Mouse (Mus musculus): ENCODE measurements around the gene Msl2.

The Msl2 gene

GRCm38 (mm10) chr9:101074332-101075021, 576 bp downstream of the Msl2 start:
- CTCF ChIA-PET = no interaction called here

GRCm38 (mm10) chr9:101075091-101075581, 1.2 kb downstream of the Msl2 start:
- CTCF ChIA-PET = no interaction called here

DNA sequence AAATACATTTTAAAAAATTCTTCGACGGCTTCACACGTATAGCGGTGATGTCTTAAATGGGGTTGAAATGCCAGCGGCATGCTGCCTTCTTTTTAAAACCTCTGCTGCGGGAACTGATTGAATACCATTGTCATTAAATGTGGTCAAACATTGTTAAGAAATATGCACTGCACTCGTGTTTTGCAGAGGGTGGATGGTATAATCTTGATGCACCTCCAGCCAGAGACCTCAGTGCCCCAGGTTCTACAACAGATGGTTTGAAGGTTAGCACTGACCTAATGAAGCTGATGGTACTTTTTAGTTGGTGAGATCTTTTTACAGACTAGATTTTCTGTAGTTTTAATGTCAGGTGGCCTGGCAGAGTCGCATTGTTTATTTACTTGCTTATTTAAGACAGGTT, 1.8 kb downstream of the Msl2 start:
- CTCF ChIA-PET = interaction anchor here (0.6 kb wide), 1 partner anchor 123 kb away, joined by 6 read pairs; no protein-coding TSS in a partner anchor

DNA sequence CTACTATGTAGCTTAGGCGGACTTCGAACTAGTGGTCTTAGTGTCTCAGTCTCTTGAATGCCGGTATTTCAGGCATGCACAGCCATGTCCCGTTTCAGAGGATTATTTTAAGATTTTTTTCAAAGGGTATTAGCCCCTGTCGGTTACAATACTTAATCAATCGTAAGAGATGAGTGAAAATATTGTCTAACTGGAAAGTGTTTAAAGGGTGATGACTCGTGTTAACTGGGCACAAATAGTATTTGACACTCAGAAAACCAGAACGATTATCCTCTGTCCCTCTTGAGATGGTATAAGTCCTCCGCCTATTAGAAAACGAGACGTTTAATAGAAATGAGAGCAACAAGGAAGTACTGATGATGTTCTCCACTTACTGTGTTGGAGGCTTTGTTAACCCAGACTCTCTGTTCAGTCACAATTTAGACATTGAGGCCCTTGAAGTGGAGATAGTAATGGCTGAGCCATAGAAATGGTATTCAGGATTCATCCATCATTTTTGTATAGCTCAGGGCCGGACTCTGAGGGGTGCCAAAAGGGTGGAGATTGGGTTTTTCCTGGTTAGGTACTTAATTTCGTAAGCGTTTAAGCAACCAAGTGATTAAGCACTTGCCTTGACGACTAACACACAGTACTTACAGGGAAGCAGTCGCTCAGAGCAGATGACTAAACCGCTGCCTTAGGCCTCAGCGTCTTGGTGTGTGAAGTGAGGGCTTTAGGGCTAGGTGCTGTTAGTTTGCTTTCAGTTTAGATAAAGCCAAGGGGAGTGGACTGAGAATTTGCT, 2.4 kb downstream of the Msl2 start:
- CTCF ChIA-PET = interaction anchor here (0.6 kb wide), 1 partner anchor 122 kb away, joined by 6 read pairs; no protein-coding TSS in a partner anchor

DNA sequence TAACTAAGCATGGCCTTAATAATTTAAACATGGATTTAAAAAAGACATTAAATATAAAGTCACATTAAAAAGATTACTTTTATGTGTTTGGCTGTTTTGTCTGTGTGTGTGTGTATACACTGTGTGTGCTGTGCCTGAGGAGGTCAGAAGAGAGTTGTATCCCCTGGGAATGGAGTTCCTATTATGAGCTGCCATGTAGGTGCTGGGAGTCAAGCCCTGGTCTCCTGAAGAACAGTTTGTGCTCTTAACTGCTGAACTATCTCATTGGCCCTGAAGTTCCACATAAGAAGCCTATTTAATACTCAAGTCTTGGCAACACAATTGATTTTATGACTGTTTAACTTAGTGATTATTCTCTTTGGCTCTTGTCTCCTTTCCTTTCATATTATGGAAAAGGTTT, 3.6 kb downstream of the Msl2 start:
- CTCF ChIA-PET = interaction anchor here (0.7 kb wide), 1 partner anchor 17 kb away, joined by 3 read pairs; no protein-coding TSS in a partner anchor

GRCm38 (mm10) chr9:101078579-101078978, 4.7 kb downstream of the Msl2 start:
- CTCF ChIA-PET = no interaction called here

- CTCF ChIA-PET = no interaction called here
Measured at GRCm38 (mm10) chr9:101080046-101080685, 6.3 kb downstream of the Msl2 start.

- CTCF ChIA-PET = no interaction called here
Measured at GRCm38 (mm10) chr9:101083728-101084127, 9.8 kb downstream of the Msl2 start.

DNA sequence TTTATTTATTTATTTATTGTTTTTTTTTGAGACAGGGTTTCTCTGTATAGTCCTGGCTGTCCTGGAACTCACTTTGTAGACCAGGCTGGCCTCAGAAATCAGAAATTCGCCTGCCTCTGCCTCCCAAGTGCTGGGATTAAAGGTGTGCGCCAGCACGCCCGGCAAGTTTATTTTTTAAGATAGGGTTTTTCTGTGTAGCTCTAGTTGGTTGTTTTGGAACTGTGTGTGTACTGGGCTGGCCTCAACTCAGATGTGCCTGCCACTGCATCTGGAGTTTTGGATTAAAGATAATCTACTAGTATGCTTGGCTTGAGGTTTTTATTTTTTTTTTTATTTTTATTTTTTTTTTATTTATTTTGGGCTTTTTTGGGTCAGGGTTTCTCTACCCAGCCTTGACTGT, 21.5 kb downstream of the Msl2 start:
- CTCF ChIA-PET = no interaction called here

GRCm38 (mm10) chr9:101096461-101096860, 22.6 kb downstream of the Msl2 start:
- CTCF ChIA-PET = no interaction called here

GRCm38 (mm10) chr9:101097542-101097941, 23.6 kb downstream of the Msl2 start:
- CTCF ChIA-PET = no interaction called here

DNA sequence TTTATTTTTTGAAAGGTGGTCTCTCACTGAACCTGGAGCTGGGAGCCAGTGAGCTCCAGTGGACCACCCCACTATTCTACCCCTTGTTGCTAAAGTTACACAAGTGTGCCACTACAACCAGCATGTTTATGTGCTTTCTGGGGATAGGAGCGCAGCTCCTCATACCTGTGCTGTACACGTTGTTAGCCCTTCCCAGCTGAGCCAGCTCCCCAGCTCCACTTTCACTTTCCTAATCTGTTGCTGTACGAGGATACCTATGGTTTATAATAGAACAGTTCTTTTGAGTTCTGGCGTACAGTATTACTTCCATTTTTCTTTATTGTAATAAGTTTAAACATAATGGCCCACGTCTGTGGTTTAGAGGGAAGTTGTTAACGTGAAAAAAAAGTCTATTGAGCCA, 25.5 kb downstream of the Msl2 start:
- CTCF ChIA-PET = no interaction called here

DNA sequence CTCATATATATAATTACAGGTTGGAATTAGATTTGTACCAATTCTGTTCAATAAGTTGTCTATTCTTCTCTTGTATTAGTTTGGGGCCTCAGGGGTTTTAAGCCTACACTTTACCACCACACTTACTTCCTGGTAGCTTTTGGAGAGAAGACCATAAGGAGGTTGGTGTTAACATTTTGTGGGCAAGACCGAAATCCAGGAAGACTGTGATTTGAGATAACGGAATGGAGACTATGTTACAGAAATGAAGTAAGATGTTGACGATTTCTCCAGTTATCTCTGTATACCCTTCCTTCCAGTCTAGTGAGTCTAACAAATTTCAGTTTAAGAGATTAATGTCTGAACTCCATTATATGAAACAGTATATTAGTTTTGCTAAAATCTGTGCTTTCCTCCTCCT, 26.3 kb downstream of the Msl2 start:
- CTCF ChIA-PET = interaction anchor here (0.6 kb wide), 1 partner anchor 11 kb away, joined by 3 read pairs; no protein-coding TSS in a partner anchor

DNA sequence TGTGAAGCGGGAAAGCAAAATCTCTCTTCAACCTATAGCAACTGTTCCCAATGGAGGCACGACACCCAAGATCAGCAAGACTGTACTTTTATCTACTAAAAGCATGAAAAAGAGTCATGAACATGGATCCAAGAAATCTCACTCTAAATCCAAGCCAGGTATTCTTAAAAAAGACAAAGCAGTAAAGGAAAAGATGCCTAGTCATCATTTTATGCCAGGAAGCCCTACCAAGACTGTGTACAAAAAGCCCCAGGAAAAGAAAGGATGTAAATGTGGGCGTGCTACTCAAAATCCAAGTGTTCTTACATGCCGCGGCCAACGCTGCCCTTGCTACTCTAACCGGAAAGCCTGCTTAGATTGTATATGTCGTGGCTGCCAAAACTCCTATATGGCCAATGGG, 27.6 kb downstream of the Msl2 start:
- CTCF ChIA-PET = no interaction called here

- CTCF ChIA-PET = no interaction called here
Measured at GRCm38 (mm10) chr9:101102288-101102687, 28.4 kb downstream of the Msl2 start.

GRCm38 (mm10) chr9:101104931-101105330, 31.0 kb downstream of the Msl2 start:
- CTCF ChIA-PET = no interaction called here

DNA sequence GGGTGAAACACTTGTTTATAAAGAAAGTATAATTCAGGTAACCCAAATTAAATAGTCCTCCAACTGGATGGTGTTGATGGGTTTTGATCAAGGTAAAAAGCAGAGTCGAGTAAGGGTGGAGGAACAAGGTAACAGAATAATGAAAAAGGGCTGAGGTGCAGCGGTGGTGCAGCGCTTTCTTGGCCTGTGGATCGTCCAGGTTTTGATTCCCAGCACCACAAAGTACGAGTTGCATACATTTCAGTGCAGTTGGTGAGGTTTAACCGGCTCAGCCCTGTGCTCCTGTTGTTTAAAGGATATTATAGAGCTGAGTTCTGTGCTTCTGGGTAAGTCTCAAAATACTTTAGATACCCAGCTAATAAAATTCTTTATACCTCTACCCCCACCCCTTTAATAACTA, 31.8 kb downstream of the Msl2 start:
- CTCF ChIA-PET = no interaction called here

DNA sequence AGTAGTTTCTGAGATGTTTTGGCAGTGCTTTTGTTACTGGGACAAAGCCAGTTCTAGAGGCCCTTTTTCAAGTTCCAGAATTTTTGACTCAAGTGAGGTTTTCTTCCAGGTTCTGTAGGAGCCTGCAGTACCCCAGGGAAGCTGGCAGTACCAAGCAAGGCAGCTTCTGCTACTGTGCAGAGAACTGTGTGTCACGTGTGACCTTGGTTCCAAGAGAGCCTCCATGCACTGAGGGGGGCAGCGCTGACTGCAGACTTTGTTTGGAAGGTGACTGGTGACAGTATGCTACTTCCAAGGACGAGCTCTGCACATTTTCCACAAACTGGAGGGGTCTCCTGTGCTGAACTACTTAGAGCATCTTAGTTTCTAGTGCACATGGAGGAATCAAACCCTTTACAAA, 33.5 kb downstream of the Msl2 start:
- CTCF ChIA-PET = no interaction called here

GRCm38 (mm10) chr9:101110013-101110412, 36.1 kb downstream of the Msl2 start:
- CTCF ChIA-PET = no interaction called here

DNA sequence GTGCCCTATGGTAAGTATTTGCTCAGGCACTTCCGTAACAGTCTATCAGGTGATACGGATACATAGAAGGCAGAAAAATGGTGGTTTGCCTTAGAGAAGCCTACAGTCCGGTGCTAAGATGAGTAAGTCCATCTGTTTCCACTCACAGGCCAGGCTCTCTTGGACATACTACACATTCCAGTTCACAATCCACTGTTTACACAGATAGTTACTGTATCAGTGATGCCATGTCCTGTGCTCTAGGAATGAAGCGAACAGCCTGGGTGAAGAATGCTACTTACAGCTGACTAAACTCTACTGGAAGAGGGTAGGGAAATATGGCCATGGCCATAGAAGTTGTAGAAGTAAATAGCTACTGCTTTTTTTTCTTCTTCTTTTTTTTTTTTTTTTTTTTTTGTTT, 39.4 kb downstream of the Msl2 start:
- CTCF ChIA-PET = interaction anchor here (0.6 kb wide), 2 partner anchors 10 to 113 kb away, joined by 3 to 4 read pairs; no protein-coding TSS in a partner anchor

DNA sequence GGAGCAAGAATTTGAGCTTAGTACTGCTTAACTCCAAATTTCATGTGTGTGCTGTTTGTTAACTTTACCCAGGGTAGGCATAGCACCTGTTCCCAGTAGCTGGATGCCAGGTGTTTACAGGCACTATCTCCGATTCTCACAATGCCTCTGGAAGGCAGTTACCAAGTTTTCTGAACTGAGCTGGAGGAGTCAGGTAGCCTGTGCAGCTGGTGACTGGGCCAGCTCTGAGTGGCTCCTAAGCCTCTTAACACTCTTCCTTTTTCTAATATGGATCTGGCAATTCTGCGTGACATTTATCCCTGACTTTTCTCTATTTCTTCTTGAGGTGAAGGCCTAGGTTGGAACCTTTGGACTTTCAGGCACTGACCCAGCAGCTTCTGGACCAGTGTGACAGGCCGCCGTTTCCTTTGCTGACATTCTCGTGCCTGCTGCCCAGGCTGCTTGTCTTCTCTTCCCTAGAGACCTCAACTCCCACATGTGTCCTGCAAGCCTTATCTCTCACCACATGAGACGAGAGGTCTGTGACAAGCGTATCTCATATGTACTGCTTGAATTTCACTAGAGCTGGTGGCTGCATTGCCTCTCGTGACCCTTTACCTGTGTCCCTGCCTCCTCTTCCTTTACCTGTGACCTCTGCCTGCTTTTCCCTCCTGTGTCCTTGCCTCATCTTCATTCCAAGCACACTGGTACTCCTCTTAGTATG, 40.4 kb downstream of the Msl2 start:
- CTCF ChIA-PET = no interaction called here

GRCm38 (mm10) chr9:101143635-101144034, 69.7 kb downstream of the Msl2 start:
- CTCF ChIA-PET = no interaction called here
